Mouse (Mus musculus) cerebellum, postnatal 14 days (tissue): Measurements from ENCODE around the gene E2f8.

Source experiments
- DNase-seq, 2 experiments: peaks; one replicate each; pipeline ENCODE4 v3.0.0; 2021; ENCODE audit warnings: mixed read lengths in 2 of 2

Gene E2f8

DNA sequence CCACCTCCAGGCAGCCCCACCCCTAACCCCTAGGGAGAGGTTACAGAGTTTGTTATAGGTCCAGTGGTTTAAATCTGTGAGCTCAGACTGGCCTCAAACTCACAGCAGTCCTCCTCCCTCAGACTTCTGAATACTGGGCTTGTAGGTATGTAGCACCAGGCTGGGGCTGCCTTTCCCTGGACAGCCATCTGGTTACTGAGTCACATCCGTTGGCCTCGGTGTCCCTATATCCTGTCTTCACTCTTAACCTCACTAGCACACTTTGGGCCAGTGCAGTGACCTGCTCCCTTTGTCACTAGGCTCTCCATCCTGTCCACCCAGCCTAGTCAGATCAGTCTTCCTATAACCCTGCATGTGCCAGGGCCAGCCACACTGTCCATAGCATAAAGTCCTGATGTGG is 7.4 kb upstream of the E2f8 start:
- DNase-seq = no peak

DNA sequence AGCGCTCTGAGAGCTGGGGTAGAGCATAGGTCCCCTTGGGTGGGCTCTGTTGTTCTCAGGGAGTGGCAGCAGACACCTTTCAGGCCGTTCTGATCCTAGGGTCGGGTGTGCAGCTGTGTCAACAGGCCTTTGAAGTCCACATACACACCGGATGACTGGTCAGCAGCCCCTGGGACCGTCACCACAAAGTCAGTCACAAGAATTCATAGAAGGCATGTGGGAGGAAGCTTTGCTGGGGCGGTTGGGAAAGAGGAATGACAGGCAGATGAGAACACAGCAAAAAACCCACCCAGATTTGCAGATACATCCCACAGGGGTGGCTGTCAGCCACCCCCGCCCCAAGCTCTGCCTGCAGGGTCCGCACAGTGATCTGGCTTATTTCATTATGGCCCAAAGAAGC is 6.6 kb upstream of the E2f8 start:
- no peak for DNase-seq

DNA sequence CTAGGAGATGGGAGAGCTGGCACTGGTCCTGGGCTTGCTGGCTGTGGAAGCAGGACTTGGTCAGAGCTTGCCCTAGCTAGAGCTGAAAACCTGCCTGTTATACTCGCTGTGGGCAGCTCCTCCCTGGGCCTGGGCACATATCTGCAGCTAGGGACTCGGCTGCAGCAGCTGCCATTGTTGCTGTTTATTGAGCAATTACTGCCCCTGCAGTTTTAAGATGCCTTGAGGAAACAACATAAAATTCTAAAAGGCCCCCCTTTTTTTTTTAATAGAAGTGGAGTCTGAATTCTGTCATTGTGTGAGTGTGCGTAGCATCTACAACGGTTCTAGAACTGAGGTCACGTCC is 2.8 kb upstream of the E2f8 start:
- peak in 1 of 2 experiments; percentile 36 for DNase-seq

DNA sequence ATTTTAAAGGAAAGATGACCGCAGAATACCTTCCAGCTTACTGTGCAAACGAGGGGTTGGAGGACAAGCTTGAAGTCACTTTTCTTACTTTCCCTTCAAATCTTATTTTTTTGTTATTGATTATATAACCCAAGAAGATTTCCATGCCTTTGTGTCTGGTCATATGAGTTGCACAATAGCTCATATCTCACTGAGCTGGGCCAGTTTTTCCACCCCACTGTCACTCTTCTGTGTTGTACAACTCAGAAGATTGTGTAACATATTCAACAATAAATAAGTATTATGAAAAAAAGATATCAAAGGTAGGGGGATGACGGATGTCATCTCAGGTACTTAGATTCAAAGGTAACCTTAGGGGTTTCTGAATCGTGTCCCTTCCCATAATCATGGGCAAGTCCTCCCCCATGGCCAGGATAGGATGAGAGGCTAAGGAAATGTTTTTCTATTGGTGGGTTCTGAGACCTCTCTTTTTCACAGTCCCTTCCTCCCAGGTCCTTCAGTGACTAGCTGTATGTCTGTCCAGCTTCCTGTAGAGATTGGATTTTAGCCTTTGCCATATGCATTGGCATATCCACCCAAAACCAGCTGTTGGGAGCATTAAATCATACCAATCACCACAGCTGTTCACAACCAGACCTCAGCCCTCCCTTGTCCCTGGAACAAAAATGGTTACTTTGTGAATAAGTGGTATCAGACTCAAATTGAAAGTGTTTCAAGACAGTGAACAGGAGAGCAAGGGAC is 2.3 kb upstream of the E2f8 start:
- no peak for DNase-seq

DNA sequence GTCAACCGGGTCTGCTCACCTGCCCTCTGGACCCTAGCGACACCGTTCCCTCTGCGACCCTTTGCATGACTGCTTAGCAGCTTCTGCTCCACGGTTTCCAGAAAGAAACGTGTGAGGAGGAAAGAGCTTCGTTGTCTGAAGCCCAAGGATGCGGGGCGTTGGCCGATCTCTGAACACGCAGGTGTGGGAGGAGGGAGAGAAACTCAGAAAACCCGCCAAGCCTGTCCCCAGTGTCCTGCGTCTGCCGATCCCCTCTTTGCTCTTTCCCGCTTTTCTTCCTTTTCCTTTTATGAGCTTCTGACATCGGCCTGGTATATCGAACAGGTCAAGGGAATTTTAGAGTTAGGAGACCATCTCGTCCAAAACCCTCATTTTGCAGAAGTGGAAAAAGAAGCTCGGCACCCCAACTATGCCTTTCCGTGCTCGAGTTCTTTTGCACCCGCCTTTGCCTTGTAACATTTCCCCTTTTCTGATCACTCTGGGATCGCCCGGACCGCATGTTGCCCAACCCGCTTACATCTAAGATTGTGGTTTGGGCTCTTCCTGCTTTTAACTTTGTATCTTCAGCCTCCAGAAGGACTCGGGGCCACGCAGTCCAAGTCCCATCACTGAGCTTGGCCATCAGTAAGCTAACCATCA is 694 bp upstream of the E2f8 start:
- DNase-seq = no peak

DNA sequence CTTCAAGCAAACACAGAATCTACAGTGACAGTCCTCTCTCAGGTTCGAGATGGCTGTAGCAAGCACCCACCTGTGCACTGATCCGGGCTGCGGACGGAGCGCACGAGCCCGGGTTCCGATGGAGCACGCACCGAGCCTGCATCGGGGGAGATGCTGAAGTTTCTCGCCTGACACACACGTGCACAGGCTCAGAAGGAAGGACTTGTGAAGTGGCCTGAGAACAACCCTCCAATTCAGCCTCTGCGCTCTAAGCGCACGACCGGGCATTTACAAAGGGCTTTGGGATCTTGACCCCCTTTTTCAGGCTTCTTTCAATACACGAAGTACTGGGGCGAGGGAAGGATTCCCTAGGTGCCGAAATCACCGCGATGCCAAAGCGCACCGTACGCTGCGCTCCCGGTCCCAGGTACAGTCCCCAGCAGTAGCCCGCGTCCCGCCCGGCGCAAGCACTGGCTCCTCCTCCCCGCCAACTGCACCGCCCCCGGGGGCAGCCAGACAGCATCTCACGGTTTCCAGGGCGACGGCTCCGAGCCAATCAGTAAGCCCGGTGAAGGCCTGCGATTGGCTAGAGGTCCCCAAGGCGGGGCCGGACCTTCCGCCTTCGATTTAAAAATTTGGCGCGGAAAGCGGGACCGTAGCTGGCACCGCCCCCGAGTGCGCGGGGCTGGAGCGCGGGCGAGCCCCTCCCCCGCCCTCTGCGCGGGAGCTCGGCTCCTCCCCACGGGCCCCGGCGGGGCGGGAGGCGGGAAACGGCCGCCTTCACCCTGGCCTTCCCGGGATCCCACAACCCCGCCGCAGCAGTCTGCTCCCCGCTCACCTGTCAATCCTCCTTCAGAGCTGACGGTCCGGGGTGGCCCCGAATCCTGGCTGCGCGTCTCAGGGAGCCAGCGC is 560 bp downstream of the E2f8 start:
- peak; percentile 97 for DNase-seq

- DNase-seq = no peak
Observed at GRCm38 (mm10) chr7:48879574-48879973, 1.8 kb downstream of the E2f8 start.

GRCm38 (mm10) chr7:48877786-48878390 is 3.5 kb downstream of the E2f8 start:
- no peak for DNase-seq

DNA sequence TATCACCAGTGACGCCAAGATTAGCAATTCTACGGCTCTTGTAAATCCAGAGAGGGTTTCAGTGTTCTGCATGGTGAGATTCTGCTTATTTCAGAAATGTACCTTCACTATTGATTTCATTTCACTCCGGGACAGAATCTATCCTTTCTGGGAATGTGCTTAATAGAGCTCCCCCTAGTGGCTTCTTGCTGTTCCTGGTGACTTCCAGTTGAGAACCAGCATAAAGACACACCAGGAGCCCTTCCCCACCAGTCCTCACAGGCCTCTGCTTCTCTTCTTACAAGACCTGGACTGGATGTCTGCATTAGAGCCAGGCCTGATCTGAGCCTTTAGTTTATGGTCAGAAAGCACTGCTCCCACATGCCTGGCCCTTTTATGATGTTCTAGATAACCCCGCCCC is 4.9 kb downstream of the E2f8 start:
- peak; percentile 65 to 74 for DNase-seq

GRCm38 (mm10) chr7:48875096-48875495 is 6.3 kb downstream of the E2f8 start:
- no peak for DNase-seq

DNA sequence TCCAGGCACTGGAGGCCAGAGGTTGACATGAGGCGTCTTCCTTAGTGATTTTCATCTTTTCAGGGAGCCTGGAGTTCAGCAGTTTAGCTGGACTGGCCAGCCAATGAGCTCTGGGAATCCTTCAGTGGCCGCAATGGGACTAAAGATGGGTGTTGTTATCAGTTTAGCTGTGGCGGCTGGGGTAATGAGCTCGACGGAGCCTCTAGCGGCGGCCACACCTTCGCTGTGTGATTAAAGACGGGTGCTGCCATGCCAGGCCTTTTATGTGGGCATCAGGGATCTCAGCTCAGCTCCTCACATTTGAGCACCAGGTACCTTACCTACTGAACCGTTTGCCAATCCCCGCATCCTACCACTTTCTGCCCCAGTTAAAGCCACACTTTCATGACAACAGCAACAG is 10.1 kb downstream of the E2f8 start:
- DNase-seq = no peak

- no peak for DNase-seq
Observed at GRCm38 (mm10) chr7:48870579-48871180, 10.7 kb downstream of the E2f8 start.

DNA sequence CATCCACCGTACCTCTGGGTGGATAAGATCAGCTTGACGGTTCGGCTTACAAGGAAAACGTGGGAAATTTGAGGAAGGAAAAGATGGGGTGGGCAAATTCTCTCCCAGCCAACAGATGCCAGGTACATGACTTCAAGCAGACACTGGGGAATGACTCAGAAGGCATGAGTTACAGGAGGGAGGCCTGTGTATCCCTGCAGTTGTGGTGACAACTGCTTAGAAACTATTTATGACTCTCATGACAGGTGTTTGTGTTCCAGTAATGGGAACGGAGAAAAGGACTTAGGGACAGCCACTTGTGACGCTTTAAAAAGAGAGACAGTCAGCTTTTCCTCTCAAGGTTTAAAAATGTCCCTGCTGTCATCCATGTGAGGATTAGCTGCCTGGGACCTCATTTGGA is 11.3 kb downstream of the E2f8 start:
- DNase-seq = no peak

- no peak for DNase-seq
Observed at GRCm38 (mm10) chr7:48867576-48867975, 13.8 kb downstream of the E2f8 start.

DNA sequence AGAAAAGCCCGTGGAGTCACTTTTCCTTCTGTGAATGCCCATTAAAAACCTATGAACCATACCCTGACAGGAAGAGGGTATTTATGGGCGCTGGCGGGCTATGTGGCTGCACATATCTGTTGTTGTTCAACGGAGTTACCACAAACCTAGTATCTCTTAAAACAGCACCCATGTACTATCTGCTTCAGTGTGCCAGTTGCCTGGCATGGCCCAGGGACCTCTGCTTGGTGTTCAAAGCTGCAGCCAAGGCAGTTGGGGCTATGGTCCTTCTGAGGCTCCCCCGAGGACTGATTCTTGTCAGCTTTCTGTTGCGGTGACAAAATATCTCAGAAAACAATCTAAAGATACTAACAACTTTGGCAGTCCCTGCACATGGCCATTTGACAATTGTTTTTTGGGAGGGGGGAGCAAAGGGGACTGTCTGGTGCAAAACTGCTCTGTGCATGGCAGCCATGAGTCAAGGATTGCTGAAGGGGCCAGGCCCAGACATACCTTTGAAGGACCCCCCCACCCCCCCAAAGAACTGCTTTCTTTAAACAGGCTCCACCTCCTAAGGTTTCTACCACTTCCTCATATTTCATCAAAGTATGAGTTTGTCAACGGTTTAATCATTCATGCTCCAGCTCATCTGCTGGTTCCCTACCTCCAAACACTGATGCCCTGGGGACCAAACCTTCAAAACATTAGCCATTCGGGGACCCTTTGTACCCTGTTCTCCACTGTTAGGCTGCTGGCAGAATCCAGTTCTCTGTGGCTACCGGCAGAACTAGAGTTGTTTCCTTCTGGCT is 16.5 kb downstream of the E2f8 start:
- DNase-seq = no peak

GRCm38 (mm10) chr7:48864199-48864598 is 17.2 kb downstream of the E2f8 start:
- no peak for DNase-seq

GRCm38 (mm10) chr7:48861796-48862195 is 19.6 kb downstream of the E2f8 start:
- no peak for DNase-seq

GRCm38 (mm10) chr7:48860948-48861347 is 20.4 kb downstream of the E2f8 start:
- no peak for DNase-seq

DNA sequence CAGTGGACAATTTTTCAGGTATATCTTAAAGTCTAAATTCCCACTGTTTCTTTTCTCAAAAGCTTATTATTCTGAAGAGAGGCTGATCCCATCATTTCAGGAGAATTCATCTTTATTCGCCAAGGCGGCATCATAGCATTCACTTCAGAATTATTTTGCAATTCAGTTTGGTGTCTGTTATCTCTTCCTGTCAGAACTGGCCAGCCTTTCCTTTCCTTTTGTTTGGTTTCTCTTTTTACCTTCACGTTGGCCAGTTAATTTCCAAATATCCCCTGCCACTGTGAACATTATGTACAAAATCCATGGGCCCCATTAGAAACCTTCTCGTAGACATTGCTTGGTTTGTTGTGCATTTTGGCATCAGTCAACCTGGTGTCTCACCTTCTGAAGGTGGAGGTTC is 22.0 kb downstream of the E2f8 start:
- DNase-seq = no peak

DNA sequence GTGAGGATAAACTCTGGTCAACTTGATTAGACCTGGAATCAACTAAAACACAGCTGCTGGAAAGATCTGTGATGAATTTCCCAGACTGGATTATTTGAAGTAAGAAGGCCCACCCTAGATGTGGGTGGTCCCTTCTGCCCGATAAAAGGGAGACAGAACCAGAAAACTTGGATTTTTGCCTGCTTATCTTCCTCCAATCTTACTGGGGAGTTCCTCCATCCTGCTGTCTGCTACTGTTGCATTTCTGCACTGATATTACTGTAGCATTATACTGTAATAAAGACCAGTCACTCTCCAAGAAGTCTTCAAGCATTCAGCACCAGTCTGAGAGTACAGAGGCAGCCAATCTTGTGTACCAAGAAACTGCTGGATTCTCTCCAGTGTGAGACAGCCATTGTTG is 23.1 kb downstream of the E2f8 start:
- DNase-seq = no peak

DNA sequence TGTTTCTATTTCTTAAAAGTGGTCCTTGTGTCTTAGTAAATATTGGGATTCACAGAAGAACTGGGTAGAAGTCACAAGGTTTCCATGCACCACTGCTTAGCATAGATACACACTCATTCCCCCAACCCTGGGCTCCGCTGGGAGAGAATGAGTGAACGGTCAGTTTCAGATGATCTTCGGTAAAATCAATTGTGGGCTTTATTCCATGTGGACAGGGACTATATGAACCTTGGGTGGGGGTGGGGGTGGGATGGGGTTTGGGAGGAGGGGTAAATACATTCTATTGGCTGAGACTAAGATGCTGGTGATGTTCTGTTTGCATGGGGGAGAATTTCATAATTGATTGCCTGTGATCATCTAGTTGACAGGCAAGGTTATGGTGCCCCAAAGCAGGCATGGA is 25.9 kb downstream of the E2f8 start:
- DNase-seq = no peak

DNA sequence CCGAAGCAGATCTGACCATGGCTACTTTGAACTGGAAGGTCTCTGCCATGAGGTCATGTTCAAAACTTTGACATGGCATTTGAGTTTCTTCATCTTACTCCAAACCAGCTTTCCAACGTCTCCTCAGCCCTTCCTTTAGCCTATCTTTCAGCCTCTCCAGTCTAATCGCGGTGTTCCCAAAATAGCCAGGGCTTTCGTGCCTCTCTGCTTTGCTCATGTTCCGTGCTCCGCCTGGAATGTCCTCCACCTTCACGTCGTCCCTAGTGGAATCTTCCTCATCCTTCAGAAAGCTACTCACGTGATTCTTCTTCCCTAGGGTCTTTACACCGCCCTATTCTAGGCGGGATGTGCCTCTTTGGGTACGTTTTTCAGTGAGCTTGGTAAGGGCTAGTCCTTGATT is 27.9 kb downstream of the E2f8 start:
- DNase-seq = no peak
